Mouse (Mus musculus) CH12.LX (cell line): ENCODE data around the gene Stat1.

Experiments used
- CTCF ChIP-seq, 2 experiments: IDR thresholded peaks in 1 of 2; conservative IDR thresholded peaks in 1 of 2; 2 replicates each; pipeline ENCODE4 v1.5.1; 2011 to 2012; ENCODE audit warnings: low read depth in 2 of 2, low read length in 2 of 2, improper control_type of control experiment in 1 of 2, inconsistent platforms in 1 of 2, mild to moderate bottlenecking in 1 of 2, moderate library complexity in 1 of 2
- MAFK ChIP-seq: IDR thresholded peaks from 2 replicates; pipeline ENCODE4 v1.6.1; 2011; ENCODE audit warnings: low read length, improper control_type of control experiment; ENCODE audit not compliant: insufficient replicate concordance
- POLR2A ChIP-seq: IDR thresholded peaks from 2 replicates; pipeline ENCODE4 v1.6.1; 2011; ENCODE audit warnings: low read depth, mild to moderate bottlenecking, improper control_type of control experiment, low read length
- UBTF ChIP-seq: IDR thresholded peaks from 2 replicates; pipeline ENCODE4 v1.6.1; 2012; ENCODE audit warnings: low read depth, mild to moderate bottlenecking, inconsistent platforms, low read length, improper control_type of control experiment, moderate library complexity

DNA sequence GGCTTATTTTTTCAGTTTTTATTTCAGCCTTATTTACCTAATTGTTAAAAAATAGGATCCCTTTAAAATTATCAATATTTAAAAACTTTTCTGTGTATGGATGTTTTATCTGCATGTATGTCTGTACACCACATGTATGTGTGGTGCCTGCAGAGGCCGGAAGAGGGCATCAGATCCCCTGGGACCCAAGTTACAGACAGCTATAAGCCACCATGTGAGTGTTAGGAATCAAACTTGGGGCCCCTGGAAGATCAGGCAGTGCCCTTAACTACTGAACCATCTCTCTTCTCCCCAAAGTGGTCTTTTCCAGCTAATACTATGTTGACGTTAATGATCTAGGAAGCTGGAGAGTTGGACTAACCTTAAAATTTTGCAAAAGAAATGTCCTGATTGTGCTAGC lies 28.2 kb downstream of the Stat1 start:
- TF ChIP-seq CTCF (conservative IDR thresholded peaks at IDR 0.05 in 1 of 2, IDR thresholded peaks at IDR 0.05 in 1 of 2; ENCODE audit: low read depth in 2 of 2, low read length in 2 of 2) (peak in 1 of 2 experiments; percentile 35; a peak in 2 of 4 replicates), MAFK (no peak), POLR2A (no peak), UBTF (no peak)
